Mouse (Mus musculus): ENCODE measurements around the gene Grm1. TPM values are rescaled to one million over a fixed set of nuclear protein-coding genes. Genes with fewer than 3 reads are reported as not detected.

Grm1 gene
- total and polyA plus RNA-seq, 3 experiments = not detected

GRCm38 (mm10) chr10:11044455-11045106, 37.6 kb downstream of the Grm1 start:
- Histone ChIP-seq H3K9ac (ENCODE audit: insufficient read depth, low read depth) (no peak overlapping the region), H3K4me2 (ENCODE audit: insufficient read depth, low read depth, poor library complexity, severe bottlenecking) (no peak overlapping the region), H3K27ac (ENCODE audit: insufficient read depth, low read depth) (no peak overlapping the region), H3K36me3 (replicated peaks in 1 of 2; ENCODE audit: control insufficient read depth in 1 of 2, insufficient read depth in 1 of 2, low read length in 1 of 2) (no peaks in the 10 kb centered on the region), H3K27me3 (replicated peaks) (no peaks in the 10 kb centered on the region), H3K79me2 (replicated peaks; ENCODE audit: control insufficient read depth, extremely low read depth, insufficient read depth, poor library complexity, severe bottlenecking) (no peaks in the 10 kb centered on the region), H3K9me3 (replicated peaks; ENCODE audit: low read length) (no peaks in the 10 kb centered on the region), H3K4me3 (replicated peaks in 1 of 3; ENCODE audit: low read depth in 2 of 3, low read length in 2 of 3, poor library complexity in 1 of 3) (no peak overlapping the region), H3K4me1 (ENCODE audit: control insufficient read depth in 1 of 2, insufficient read depth in 2 of 2) (no peaks in the 10 kb centered on the region)
- dilution Hi-C loops (cut with MboI; ENCODE audit: extremely low pct_ligation_motif_present, extremely low pct_unique_long_range_greater_than_20kb, low sequenced_read_pairs) (no loop called here), in situ Hi-C loops (cut with MboI; ENCODE audit: low pct_ligation_motif_present, low pct_unique_long_range_greater_than_20kb, low sequenced_read_pairs) (no loop called here)
- no peak for DNase-seq (ENCODE audit: extremely low read depth)
- TF ChIP-seq CHD2 (IDR thresholded peaks at IDR 0.05; ENCODE audit: low read length) (no peak), MXI1 (IDR thresholded peaks at IDR 0.05; ENCODE audit: low read depth, low read length) (no peak), TCF12 (IDR thresholded peaks at IDR 0.05; ENCODE audit: low read depth, low read length) (no peak), GABPA (IDR thresholded peaks at IDR 0.05; ENCODE audit: insufficient replicate concordance, low read depth, low read length) (no peak), CHD1 (IDR thresholded peaks at IDR 0.05; ENCODE audit: low read depth, low read length) (no peak), MAX (IDR thresholded peaks at IDR 0.05; ENCODE audit: low read length) (no peak), MYC (IDR thresholded peaks at IDR 0.05; ENCODE audit: low read depth, low read length) (no peak), MEF2A (IDR thresholded peaks at IDR 0.05; ENCODE audit: borderline replicate concordance, low read depth, low read length) (no peak), MAFK (IDR thresholded peaks at IDR 0.05; ENCODE audit: insufficient replicate concordance, low read length) (no peak)

GRCm38 (mm10) chr10:11039323-11039722, 42.8 kb downstream of the Grm1 start:
- Histone ChIP-seq H3K4me1 (ENCODE audit: control insufficient read depth in 1 of 2, insufficient read depth in 2 of 2) (peaks cover 0 to 3% of the 10 kb centered on the region in 2 experiments; a peak in 1 of 4 replicates), H3K9ac (ENCODE audit: insufficient read depth, low read depth) (no peak overlapping the region), H3K27ac (ENCODE audit: insufficient read depth, low read depth) (no peak overlapping the region), H3K79me2 (replicated peaks; ENCODE audit: control insufficient read depth, extremely low read depth, insufficient read depth, poor library complexity, severe bottlenecking) (no peaks in the 10 kb centered on the region), H3K9me3 (replicated peaks; ENCODE audit: low read length) (no peaks in the 10 kb centered on the region), H3K27me3 (replicated peaks) (no peaks in the 10 kb centered on the region), H3K4me2 (ENCODE audit: insufficient read depth, low read depth, poor library complexity, severe bottlenecking) (no peak overlapping the region), H3K4me3 (replicated peaks in 1 of 3; ENCODE audit: low read depth in 2 of 3, low read length in 2 of 3, poor library complexity in 1 of 3) (no peak overlapping the region), H3K36me3 (replicated peaks in 1 of 2; ENCODE audit: control insufficient read depth in 1 of 2, insufficient read depth in 1 of 2, low read length in 1 of 2) (no peaks in the 10 kb centered on the region)
- TF ChIP-seq CTCF (conservative IDR thresholded peaks at IDR 0.05 in 1 of 2, IDR thresholded peaks at IDR 0.05 in 1 of 2; ENCODE audit: low read depth in 2 of 2, low read length in 2 of 2) (peak in 1 of 2 experiments; percentile 70; a peak in 2 of 4 replicates), POLR2AphosphoS2 (IDR thresholded peaks at IDR 0.05; ENCODE audit: low read depth, low read length) (no peak), SMC3 (IDR thresholded peaks at IDR 0.05; ENCODE audit: low read depth, low read length) (peak; percentile 41), RAD21 (IDR thresholded peaks at IDR 0.05; ENCODE audit: low read depth, low read length) (peak; percentile 27)
- dilution Hi-C loops (cut with MboI; ENCODE audit: extremely low pct_ligation_motif_present, extremely low pct_unique_long_range_greater_than_20kb, low sequenced_read_pairs) (no loop called here), in situ Hi-C loops (cut with MboI; ENCODE audit: low pct_ligation_motif_present, low pct_unique_long_range_greater_than_20kb, low sequenced_read_pairs) (no loop called here)
- peak; percentile 11 for DNase-seq (ENCODE audit: extremely low read depth)

GRCm38 (mm10) chr10:11032221-11032620, 49.9 kb downstream of the Grm1 start:
- no peak for DNase-seq (ENCODE audit: extremely low read depth)
- no peaks in the 10 kb centered on the region for H3K27me3 ChIP-seq (replicated peaks)
- dilution Hi-C loops (cut with MboI; ENCODE audit: extremely low pct_ligation_motif_present, extremely low pct_unique_long_range_greater_than_20kb, low sequenced_read_pairs) (no loop called here), in situ Hi-C loops (cut with MboI; ENCODE audit: low pct_ligation_motif_present, low pct_unique_long_range_greater_than_20kb, low sequenced_read_pairs) (no loop called here)
- H3K79me2 ChIP-seq (replicated peaks; ENCODE audit: control insufficient read depth, extremely low read depth, insufficient read depth, poor library complexity, severe bottlenecking) = no peaks in the 10 kb centered on the region
- no peak for TF ChIP-seq CHD1 (IDR thresholded peaks at IDR 0.05; ENCODE audit: low read depth, low read length)
- peaks cover 0 to 3% of the 10 kb centered on the region in 2 experiments; a peak in 1 of 4 replicates for H3K4me1 ChIP-seq (ENCODE audit: control insufficient read depth in 1 of 2, insufficient read depth in 2 of 2)
- no peak overlapping the region for H3K27ac ChIP-seq (ENCODE audit: insufficient read depth, low read depth)
- no peaks in the 10 kb centered on the region for H3K9me3 ChIP-seq (replicated peaks; ENCODE audit: low read length)
- H3K4me2 ChIP-seq (ENCODE audit: insufficient read depth, low read depth, poor library complexity, severe bottlenecking) = no peak overlapping the region
- H3K9ac ChIP-seq (ENCODE audit: insufficient read depth, low read depth) = no peak overlapping the region
- H3K36me3 ChIP-seq (replicated peaks in 1 of 2; ENCODE audit: control insufficient read depth in 1 of 2, insufficient read depth in 1 of 2, low read length in 1 of 2) = no peaks in the 10 kb centered on the region
- no peak overlapping the region for H3K4me3 ChIP-seq (replicated peaks in 1 of 3; ENCODE audit: low read depth in 2 of 3, low read length in 2 of 3, poor library complexity in 1 of 3)
